Mouse (Mus musculus) megakaryocyte, embryonic 14.5 days (primary cell): ENCODE results near the gene Fgfr2. TPM values are rescaled to one million over a fixed set of nuclear protein-coding genes. Genes with fewer than 3 reads are reported as not detected.

ENCODE experiments used
- H3K27me3 ChIP-seq: replicated peaks from 2 replicates; pipeline ENCODE3; 2012; ENCODE audit warnings: inconsistent platforms
- H3K36me3 ChIP-seq: replicated peaks from 2 replicates; pipeline ENCODE3; 2012; ENCODE audit warnings: low read length, inconsistent platforms, mixed read lengths
- H3K4me1 ChIP-seq: 2 replicates; pipeline ENCODE4 v1.6.1; 2012; ENCODE audit warnings: inconsistent platforms
- H3K4me3 ChIP-seq: replicated peaks from 2 replicates; pipeline ENCODE3; 2012; ENCODE audit warnings: moderate library complexity, mild to moderate bottlenecking, inconsistent platforms
- H3K9me3 ChIP-seq: 2 replicates; pipeline ENCODE4 v1.6.1; 2012; ENCODE audit warnings: inconsistent platforms
- FLI1 ChIP-seq: IDR thresholded peaks from 2 replicates; pipeline ENCODE4 v1.6.1; 2012; ENCODE audit warnings: low read length, inconsistent platforms, mixed read lengths
- GATA1 ChIP-seq: IDR thresholded peaks from 3 replicates; pipeline ENCODE4 v1.6.1; 2012; ENCODE audit warnings: mixed read lengths, low read length, inconsistent platforms, borderline replicate concordance
- polyA plus RNA-seq: library from polyadenylated mRNA; stranded (reverse); fragments of >175 nt; gene quantifications from 2 replicates; pipeline ENCODE4 v1.2.3, GENCODE M21; 2012; ENCODE audit warnings: low replicate concordance; ENCODE audit not compliant: insufficient read depth

Gene Fgfr2
- polyA plus RNA-seq, 1 experiment: 0.45 TPM

DNA sequence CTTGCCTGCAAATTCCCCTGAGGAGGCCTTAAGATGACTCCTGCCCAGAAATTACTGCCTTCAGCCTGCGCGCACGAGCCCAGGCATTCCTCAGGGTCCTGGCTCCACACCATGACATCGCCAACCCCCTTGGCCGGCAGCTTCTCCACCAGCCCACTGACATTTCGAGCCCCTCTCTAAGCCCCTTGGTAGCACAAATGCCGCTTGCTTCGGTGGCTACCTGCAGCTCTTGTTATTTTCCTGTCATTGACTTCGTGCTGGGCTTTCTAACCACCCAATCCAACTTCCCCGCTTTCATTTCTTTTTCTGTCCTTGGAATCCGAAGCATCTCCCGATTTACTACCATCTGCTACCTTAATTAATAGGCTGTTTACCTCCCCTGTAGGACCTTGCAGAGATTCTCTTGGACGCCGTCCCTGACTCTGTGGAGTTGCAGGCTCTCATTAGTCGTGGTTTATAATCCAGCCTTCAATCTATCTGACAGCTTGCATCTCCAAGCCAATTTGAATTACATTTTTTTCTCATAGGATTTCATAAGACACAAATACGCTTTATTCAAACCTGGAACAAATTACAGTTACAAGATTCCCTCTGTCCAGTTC is 2993.7 kb downstream of the Fgfr2 start:
- no peaks in the 10 kb centered on the region for H3K4me1 ChIP-seq

GRCm38 (mm10) chr7:130121507-130121906 is 3001.6 kb downstream of the Fgfr2 start:
- no peak overlapping the region for H3K4me3 ChIP-seq
- H3K9me3 ChIP-seq: peaks cover 4% of the 10 kb centered on the region; the same call in 1 of the 2 replicates
- no peaks in the 10 kb centered on the region for H3K27me3 ChIP-seq
- TF ChIP-seq FLI1 (no peak), GATA1 (no peak)
- H3K36me3 ChIP-seq: no peaks in the 10 kb centered on the region
- no peaks in the 10 kb centered on the region for H3K4me1 ChIP-seq

More for the DNA sequence above, 2993.7 kb downstream of the Fgfr2 start:
- no peaks in the 10 kb centered on the region for H3K36me3 ChIP-seq
- H3K9me3 ChIP-seq: peaks cover 3% of the 10 kb centered on the region
- TF ChIP-seq GATA1 (no peak), FLI1 (no peak)
- H3K4me3 ChIP-seq: no peak overlapping the region
- H3K27me3 ChIP-seq: no peaks in the 10 kb centered on the region

DNA sequence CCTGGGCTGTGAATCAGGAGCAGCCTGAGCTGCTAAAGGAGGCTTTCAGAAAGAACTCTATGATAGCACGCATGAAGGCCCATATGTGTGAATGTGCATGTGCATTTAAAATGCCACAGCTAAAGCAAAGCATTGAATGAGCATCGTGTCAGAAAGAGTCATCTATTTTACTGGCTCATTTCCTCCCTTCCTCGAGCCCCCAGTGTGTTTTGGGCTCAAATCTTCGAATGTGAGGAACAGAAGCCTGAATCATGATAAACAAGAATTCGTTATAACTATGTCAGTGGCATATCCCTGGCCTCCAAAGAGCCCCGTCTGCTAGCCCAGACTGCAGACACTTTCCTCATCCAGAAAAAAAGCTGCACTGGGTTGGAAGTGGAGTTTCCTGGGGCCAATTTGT is 3003.7 kb downstream of the Fgfr2 start:
- no peaks in the 10 kb centered on the region for H3K27me3 ChIP-seq
- TF ChIP-seq GATA1 (no peak), FLI1 (no peak)
- no peaks in the 10 kb centered on the region for H3K4me1 ChIP-seq
- no peak overlapping the region for H3K4me3 ChIP-seq
- H3K9me3 ChIP-seq: peaks cover 5% of the 10 kb centered on the region; the same call in 1 of the 2 replicates
- no peaks in the 10 kb centered on the region for H3K36me3 ChIP-seq

DNA sequence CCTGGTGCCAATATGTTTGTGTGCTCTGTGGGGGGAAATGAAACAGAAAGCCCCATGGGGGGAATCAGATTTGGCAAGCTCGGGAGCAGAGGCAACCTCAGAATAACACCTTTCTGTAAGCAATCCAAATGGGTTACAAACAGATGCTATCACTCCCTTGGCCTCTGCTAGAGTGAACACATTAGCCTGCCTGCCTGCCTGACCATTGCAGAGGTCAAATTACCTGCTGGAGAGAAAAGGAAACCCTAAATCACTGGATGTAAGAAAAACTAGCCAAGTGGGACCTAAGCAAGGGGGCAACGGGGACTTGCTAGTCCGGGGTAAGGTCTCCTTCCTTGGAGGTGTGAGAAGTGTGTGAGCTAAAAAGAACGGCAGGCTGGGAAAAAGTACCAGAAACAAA is 3004.4 kb downstream of the Fgfr2 start:
- H3K4me1 ChIP-seq: no peaks in the 10 kb centered on the region
- TF ChIP-seq GATA1: no peak
- no peak for TF ChIP-seq FLI1
- peaks cover 7% of the 10 kb centered on the region; the same call in 1 of the 2 replicates for H3K9me3 ChIP-seq
- no peak overlapping the region for H3K4me3 ChIP-seq
- H3K27me3 ChIP-seq: no peaks in the 10 kb centered on the region
- H3K36me3 ChIP-seq: no peaks in the 10 kb centered on the region

- Histone ChIP-seq H3K4me1 (no peaks in the 10 kb centered on the region), H3K27me3 (no peaks in the 10 kb centered on the region), H3K9me3 (peaks cover 7% of the 10 kb centered on the region; the same call in 1 of the 2 replicates), H3K4me3 (no peak overlapping the region), H3K36me3 (no peaks in the 10 kb centered on the region)
- TF ChIP-seq FLI1: no peak
- no peak for TF ChIP-seq GATA1
These were observed 3005.6 kb downstream of the Fgfr2 start for GRCm38 (mm10) chr7:130117466-130118123.

GRCm38 (mm10) chr7:130114436-130114835 is 3008.7 kb downstream of the Fgfr2 start:
- H3K36me3 ChIP-seq: no peaks in the 10 kb centered on the region
- H3K27me3 ChIP-seq: no peaks in the 10 kb centered on the region
- H3K9me3 ChIP-seq: peaks cover 19% of the 10 kb centered on the region; the same call in 1 of the 2 replicates

More at GRCm38 (mm10) chr7:130114436-130114835, 3008.7 kb downstream of the Fgfr2 start:
- Histone ChIP-seq H3K4me1 (no peaks in the 10 kb centered on the region), H3K4me3 (no peak overlapping the region)
- TF ChIP-seq FLI1 (no peak), GATA1 (no peak)

Other genes starting within 250 kb of the Fgfr2 start
- 1.8 and 5.0 TPM in 2 replicates for gene Zranb1, start 192.2 kb downstream of the Fgfr2 start, polyA plus RNA-seq
- 82.6 and 131 TPM in 2 replicates for gene Ctbp2, start 1.0 kb upstream of the Fgfr2 start, polyA plus RNA-seq